Mouse (Mus musculus): ENCODE data around the gene Dtymk.

DNA sequence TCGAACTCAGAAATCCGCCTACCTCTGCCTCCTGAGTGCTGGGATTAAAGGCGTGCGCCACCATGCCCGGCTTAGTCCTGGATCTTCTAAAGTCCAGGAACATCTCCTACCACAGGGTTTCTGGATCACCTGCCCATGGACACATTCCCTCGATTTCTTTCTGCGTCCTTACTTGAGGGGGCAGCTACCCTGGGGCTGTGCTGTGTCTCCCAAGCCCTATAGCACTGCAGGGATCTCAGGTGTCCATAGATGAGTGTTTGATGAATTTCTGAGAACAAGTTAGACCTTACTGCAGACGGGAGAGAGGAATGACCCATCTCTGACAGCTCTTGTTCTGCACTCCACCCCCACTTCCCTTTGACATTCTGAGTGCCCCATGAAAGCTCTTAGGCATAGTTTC is 35.6 kb upstream of the Dtymk start:
- TF ChIP-seq CHD2 (IDR thresholded peaks at IDR 0.05; ENCODE audit: low read length) (no peak), TAL1 (IDR thresholded peaks at IDR 0.05; ENCODE audit: low read length) (no peak), SIN3A (IDR thresholded peaks at IDR 0.05; ENCODE audit: low read length) (no peak), CTCF (IDR thresholded peaks at IDR 0.05 in 2 of 3, conservative IDR thresholded peaks at IDR 0.05 in 1 of 3; ENCODE audit: control insufficient read depth in 1 of 3, insufficient read depth in 1 of 3, low read depth in 2 of 3, low read length in 3 of 3, poor library complexity in 1 of 3, severe bottlenecking in 1 of 3) (no peak), MAFK (IDR thresholded peaks at IDR 0.05; ENCODE audit: borderline replicate concordance, low read depth, low read length) (no peak), ELF1 (IDR thresholded peaks at IDR 0.05; ENCODE audit: low read depth, low read length) (no peak)

Measured in MEL (cell line).